Mouse (Mus musculus) bone marrow, adult 2 months (tissue): ENCODE data around the gene Elfn2.

ENCODE experiments used
- CTCF ChIP-seq: fragments of 200-500 bp; IDR thresholded peaks from 2 replicates; pipeline ENCODE4 v1.5.1; 2011; ENCODE audit warnings: low read length, control low read depth; ENCODE audit not compliant: control insufficient read depth, insufficient read depth
- POLR2A ChIP-seq: fragments of 200-500 bp; IDR thresholded peaks from 2 replicates; pipeline ENCODE4 v1.6.1; 2011; ENCODE audit warnings: low read depth, mild to moderate bottlenecking, control low read depth, low read length, borderline replicate concordance; ENCODE audit not compliant: control insufficient read depth

- TF ChIP-seq CTCF (no peak), POLR2A (no peak)
These were observed 32.2 kb upstream of the Elfn2 start for GRCm38 (mm10) chr15:78750608-78751350.
